Mouse (Mus musculus) adrenal gland, postnatal 4 days (tissue): ENCODE results near the gene Tmem251. TPM values are rescaled to one million over a fixed set of nuclear protein-coding genes. Genes with fewer than 3 reads are reported as not detected.

Source experiments
- DNase-seq, 2 experiments: peaks; one replicate each; pipeline ENCODE4 v3.0.0; 2021 to 2022; ENCODE audit warnings: low spot score in 2 of 2, mixed read lengths in 2 of 2
- total RNA-seq, 2 experiments: library from RNA; stranded (reverse); gene quantifications; 2 replicates each; pipeline ENCODE4 v1.2.3; 2021

The Tmem251 gene
- total RNA-seq, 2 experiments from 2014 or later: 4.5 to 4.8 TPM

- DNase-seq: no peak
Observed at GRCm38 (mm10) chr12:102708220-102708619, 35.3 kb upstream of the Tmem251 start.

- no peak for DNase-seq
Observed at GRCm38 (mm10) chr12:102709896-102710295, 33.7 kb upstream of the Tmem251 start.

GRCm38 (mm10) chr12:102710851-102711375, 32.6 kb upstream of the Tmem251 start:
- DNase-seq: no peak

- no peak for DNase-seq
Observed at GRCm38 (mm10) chr12:102713153-102713865, 30.3 kb upstream of the Tmem251 start.

GRCm38 (mm10) chr12:102714116-102714515, 29.4 kb upstream of the Tmem251 start:
- no peak for DNase-seq

- DNase-seq: no peak
Observed at GRCm38 (mm10) chr12:102714654-102715395, 28.7 kb upstream of the Tmem251 start.

GRCm38 (mm10) chr12:102719552-102720315, 23.8 kb upstream of the Tmem251 start:
- DNase-seq: no peak

DNA sequence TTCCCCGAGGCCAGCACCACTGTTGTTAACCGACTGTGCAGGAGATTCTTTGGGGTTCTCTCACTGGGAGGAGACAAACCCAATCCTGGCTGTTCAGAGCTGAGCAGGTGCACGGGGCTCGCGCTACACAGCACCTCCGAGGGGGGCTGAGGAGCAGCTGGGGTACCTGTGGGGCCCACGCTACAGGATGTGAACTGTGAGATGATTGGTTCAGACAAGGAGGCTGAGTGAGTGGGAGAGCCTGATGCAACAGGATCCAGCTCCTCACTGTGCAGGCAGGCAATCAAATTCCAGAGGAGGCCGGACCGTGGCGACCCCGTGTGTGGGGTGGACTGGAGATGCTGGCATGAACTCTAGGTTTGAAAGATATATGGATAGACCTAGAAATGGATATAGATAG, 21.1 kb upstream of the Tmem251 start:
- DNase-seq: no peak

GRCm38 (mm10) chr12:102722966-102723365, 20.6 kb upstream of the Tmem251 start:
- DNase-seq: no peak

DNA sequence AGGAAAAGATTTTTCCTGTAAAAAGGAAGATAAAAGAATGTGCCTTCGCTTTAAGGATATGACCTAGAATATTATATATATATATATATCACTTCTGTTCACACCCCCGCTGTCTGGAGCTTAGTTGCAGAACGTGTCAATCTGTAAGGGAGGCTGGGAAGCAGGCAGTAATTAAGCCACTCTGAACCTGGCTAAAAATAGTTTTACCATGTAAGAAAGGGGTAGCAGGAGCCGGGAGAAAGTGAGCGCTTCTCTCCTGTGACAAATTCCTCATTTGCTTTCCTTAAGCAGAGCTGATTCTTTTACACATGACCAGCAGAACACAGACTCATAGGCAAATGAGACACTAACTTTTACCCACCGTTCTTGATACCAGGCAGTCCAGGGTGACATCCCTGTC, 19.7 kb upstream of the Tmem251 start:
- DNase-seq: no peak

- DNase-seq: no peak
Observed at GRCm38 (mm10) chr12:102725146-102725545, 18.4 kb upstream of the Tmem251 start.

DNA sequence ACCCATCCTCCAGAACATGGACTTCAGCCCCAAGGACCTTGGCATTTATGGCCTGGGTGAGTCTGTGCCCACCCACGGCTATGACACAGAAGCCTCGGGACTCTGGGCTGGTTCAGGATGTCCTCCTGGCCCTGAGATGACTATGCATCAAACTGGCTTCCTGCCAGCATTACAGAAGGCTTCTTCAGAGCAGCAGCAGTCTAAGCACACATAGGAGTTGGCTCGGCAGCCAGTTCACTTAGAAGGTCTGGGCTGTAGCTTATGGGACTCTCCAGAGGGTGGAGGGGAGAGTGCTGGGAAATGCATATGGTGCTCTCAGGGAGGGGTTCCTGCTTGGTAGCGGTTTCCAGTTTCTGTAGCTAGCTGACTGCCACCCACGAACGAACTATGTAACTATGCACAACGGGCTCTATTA, 17.8 kb upstream of the Tmem251 start:
- DNase-seq: peak in 1 of 2 experiments; percentile 22

DNA sequence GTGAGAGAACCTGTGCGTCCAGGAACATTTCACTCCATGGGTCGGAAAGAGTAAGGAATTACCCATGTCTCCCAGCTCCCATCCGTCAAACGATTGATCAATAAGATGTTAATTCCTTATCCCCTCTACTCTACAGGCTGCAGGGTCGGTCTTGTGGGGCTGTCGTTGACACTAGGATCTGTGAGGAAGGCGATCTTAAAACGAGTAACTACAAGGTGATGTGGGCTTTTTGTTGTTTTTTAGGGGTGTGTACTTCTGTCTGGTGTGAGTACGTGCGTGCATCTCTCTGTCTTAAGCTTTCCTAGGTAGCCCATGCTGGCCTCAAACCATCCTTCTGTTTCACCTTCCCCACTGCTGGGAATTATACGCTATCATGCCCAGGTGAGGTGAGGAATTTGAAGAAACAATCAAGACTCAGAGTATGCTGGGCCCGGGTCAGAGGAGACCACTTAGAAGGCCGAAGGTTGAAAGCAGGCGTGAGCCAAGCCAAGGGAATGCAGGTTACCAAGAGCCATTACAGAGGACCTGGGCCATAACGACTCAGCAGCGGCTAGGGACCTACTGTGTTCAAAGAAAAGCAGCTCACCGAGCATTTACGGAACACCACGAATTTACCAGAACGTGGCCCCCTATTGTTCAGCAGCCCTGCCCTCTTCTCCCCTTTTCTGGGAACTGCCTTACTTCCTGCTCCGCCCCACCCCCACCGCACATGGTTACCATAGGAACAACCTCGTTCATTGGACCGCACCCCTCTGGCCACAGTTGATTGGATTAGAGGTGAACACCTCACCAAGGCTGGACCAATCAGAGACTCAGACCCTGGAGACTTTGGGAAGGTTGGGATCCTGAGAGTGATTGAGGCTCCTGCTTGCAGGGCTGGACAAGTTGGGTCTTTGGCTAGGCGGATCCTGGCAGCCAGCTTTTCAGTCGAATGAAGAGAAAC, 13.4 kb upstream of the Tmem251 start:
- peak; percentile 17 to 27 for DNase-seq

DNA sequence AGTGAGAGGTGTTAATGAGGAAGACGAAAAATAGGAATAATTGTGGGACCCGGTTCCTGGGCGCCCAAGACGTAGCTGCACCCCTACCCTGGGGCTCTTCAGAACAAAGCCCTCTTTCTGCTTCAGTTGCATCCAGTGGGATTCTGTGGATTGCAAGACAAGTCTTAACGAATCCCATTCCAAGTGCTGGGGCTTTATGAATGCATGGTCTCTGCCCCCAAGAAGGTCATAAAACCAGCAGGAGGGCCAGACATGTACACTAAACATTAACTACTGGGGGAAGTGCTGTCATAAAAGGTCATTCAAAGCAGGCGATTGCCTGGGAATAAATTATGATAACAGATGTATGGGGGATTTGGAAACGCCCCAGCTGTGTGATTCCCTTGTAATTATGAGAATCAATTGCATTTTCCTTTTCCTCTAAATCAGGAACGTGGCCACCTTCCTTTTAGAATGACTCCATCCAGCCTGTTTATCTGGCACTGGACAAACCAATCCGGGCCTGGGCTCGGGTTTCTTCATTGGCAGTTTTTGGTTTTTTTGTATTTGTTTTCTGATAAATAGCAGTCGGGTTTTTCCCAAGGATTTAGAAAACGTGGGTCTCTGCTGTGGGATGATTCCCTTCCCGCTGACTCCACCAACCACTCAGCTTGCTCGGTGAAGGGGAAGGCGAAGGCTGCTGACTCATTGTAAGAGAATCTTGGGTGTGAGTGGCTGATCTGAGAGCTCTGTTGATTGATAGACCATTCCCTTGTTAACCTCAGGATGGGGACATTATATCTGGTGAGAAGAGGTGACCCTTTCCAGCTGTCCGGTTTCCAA, 12.6 kb upstream of the Tmem251 start:
- no peak for DNase-seq

GRCm38 (mm10) chr12:102733381-102733780, 10.2 kb upstream of the Tmem251 start:
- peak in 1 of 2 experiments; percentile 45 for DNase-seq

DNA sequence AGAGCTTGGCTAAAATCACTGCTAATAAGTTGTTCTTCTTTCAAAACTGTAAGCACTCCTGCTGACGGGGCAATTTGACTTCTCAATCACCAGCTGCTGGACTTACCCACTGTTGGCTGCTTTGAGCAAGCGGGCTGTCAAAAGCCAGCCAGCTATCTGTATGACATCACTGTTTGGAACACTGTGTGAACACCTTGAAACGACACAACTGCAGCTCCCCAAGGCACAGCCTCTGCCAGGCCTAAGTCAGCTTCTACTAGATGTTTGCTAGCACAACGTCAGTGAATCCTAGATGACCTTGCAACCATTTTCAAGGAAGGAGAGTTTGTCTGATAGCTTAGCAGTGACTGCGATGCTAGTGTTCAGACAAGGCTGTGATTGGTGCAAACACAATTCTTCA, 4.5 kb upstream of the Tmem251 start:
- DNase-seq: no peak

GRCm38 (mm10) chr12:102740285-102740684, 3.3 kb upstream of the Tmem251 start:
- no peak for DNase-seq

GRCm38 (mm10) chr12:102742056-102742455, 1.5 kb upstream of the Tmem251 start:
- DNase-seq: no peak

DNA sequence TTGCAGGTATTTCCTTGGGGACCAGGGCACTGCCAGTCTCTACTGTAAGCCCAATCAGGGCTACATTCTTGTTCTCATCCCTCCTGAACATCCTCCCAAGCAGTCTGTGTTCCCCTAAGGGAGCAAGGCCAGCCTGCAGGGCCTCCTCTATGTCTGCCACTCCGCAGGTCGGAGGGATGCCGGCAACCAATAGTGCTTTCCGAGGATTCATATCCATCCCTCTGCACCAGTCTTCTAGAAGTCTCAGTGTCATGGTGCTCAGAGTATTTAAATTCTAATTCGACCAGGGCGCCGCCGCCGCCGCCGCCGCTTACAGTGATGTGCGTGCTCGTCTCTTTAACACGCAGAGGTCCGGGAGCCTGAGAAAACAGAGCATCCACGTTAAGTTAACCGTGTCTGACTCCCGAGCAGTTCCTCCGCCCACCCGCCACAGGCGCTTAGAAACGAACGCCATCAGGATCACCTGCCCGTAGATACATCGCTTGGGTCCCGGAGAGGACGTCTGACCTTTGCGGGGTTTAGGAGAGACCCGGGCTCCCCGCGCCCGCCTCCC, 450 bp upstream of the Tmem251 start:
- no peak for DNase-seq
